Mouse (Mus musculus) kidney, postnatal 10 days (tissue): ENCODE measurements at regions not wholly inside any gene's neighbourhood (a gene's known extent, or its start where the extent isn't known, plus 50 kb on each side); places are given as distances from the start of the nearest gene placed in this dataset.

Experiments
- DNase-seq: peaks from one replicate; pipeline ENCODE4 v3.0.0; 2021; ENCODE audit warnings: mixed read lengths

GRCm38 (mm10) chr13:19883896-19884658 is 60.0 kb upstream of the Gpr141 start:
- DNase-seq = no peak

- no peak for DNase-seq
These were observed 58.8 kb upstream of the Gpr141 start for GRCm38 (mm10) chr13:19882889-19883288.

- no peak for DNase-seq
These were observed 57.7 kb upstream of the Gpr141 start for GRCm38 (mm10) chr13:19881772-19882171.

- DNase-seq = no peak
These were observed 50.7 kb upstream of the Gpr141 start for GRCm38 (mm10) chr13:19874621-19875249.
